Mouse (Mus musculus): Measurements from ENCODE around the gene Slc25a21. TPM values are rescaled to one million over a fixed set of nuclear protein-coding genes. Genes with fewer than 3 reads are reported as not detected.

The Slc25a21 gene
- polyA plus RNA-seq, 1 experiment from 2014 or later, result 1.9 TPM

DNA sequence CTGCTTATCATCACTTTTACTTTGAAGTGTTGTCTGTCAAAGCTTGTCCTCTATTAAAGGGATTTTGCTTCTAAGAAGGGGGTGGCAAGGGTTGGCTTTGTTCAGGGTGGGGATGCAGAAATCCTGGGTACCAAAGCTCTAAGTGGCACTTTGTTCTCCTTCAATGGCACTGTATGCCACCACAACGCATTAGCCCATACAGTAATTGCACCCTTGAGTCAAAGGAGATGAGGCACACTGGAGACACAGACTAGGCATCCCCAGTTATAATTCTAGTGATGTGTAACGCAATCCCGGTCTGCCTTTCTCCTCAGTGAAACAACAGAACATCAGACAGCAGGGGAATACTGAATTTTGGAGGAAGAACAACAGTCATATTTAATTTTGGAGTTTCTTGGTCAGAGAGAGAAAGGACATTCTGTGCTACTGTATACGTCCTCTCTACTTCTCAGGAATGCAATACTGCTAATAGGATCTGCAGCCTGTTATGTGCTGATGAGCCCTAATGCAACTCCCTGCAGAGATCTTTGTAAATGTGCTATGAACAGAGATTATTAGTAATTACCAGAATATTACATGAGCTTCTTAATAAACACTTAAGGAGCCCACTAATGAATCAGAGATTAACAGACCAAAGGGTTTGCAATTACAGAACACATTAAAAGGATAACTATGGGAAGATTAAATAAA is 333.3 kb downstream of the Slc25a21 start:
- no peaks in the 10 kb centered on the region for H3K27me3 ChIP-seq (ENCODE audit: control insufficient read depth, insufficient read depth, low read length)
- no peaks in the 10 kb centered on the region for H3K9me3 ChIP-seq (ENCODE audit: control insufficient read depth, low read length)
- H3K36me3 ChIP-seq (ENCODE audit: control insufficient read depth, insufficient read depth, low read length), result no peaks in the 10 kb centered on the region
- no peaks in the 10 kb centered on the region for H3K4me1 ChIP-seq (ENCODE audit: control insufficient read depth, insufficient read depth, low read length)
- ATAC-seq (ENCODE audit: insufficient read depth, low FRiP score, low TSS enrichment), result no peak
- no peak for DNase-seq (ENCODE audit: low spot score)
- no peak overlapping the region for H3K9ac ChIP-seq (ENCODE audit: low read length)
- 79% methylated on average over 4 of the region's 4 CpGs for WGBS
- H3K4me2 ChIP-seq (ENCODE audit: low read depth), result no peak overlapping the region
- no peak overlapping the region for H3K4me3 ChIP-seq (ENCODE audit: low read depth, low read length)
- no peak overlapping the region for H3K27ac ChIP-seq (ENCODE audit: low read depth, low read length)

DNA sequence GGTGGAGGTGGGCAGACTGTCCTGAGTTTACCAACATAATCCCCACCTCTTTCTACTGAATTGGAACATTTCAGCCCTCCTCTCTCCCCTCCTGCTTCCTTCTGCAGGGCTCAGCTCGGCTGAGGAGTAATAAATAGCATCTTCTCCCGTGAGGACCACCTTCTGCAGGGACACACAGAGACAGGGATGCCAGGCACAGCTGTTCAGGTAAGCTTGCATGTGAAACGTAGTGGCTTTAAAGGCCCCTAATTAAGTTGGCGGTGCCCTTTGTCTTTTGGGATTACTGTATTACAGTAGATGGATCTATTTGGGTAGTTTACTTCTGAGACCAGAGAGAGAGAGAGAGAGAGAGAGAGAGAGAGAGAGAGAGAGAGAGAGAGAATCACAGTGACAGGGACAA is 344.6 kb downstream of the Slc25a21 start:
- no peaks in the 10 kb centered on the region for H3K36me3 ChIP-seq (ENCODE audit: control insufficient read depth, insufficient read depth, low read length)
- H3K4me3 ChIP-seq (ENCODE audit: low read depth, low read length), result no peak overlapping the region
- no peak for ATAC-seq (ENCODE audit: insufficient read depth, low FRiP score, low TSS enrichment)
- H3K4me2 ChIP-seq (ENCODE audit: low read depth), result no peak overlapping the region
- 32% methylated on average over 4 of the region's 4 CpGs for WGBS
- no peak overlapping the region for H3K9ac ChIP-seq (ENCODE audit: low read length)
- no peak overlapping the region for H3K27ac ChIP-seq (ENCODE audit: low read depth, low read length)
- no peaks in the 10 kb centered on the region for H3K27me3 ChIP-seq (ENCODE audit: control insufficient read depth, insufficient read depth, low read length)
- DNase-seq (ENCODE audit: low spot score), result no peak
- no peaks in the 10 kb centered on the region for H3K4me1 ChIP-seq (ENCODE audit: control insufficient read depth, insufficient read depth, low read length)
- no peaks in the 10 kb centered on the region for H3K9me3 ChIP-seq (ENCODE audit: control insufficient read depth, low read length)

DNA sequence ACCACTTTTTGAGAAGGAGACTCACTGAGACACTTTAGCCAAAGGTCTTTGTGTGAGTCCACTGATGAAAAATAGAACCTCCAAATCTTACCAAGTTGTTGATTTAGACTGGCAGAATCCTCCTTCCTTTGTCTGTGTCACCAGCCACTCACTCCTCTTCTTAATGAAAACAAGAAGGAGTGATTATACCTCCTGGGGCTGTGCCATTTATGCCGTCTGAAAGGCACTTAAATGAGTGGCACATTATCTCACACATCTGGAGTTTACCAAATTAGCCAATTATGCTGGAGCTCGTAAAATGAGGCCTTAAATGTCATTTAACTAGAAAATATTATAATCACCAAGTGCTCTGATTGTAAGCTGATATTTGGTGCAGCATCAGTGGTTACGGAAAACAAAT is 345.8 kb downstream of the Slc25a21 start:
- no peak overlapping the region for H3K9ac ChIP-seq (ENCODE audit: low read length)
- no peak overlapping the region for H3K27ac ChIP-seq (ENCODE audit: low read depth, low read length)
- no peak overlapping the region for H3K4me3 ChIP-seq (ENCODE audit: low read depth, low read length)
- H3K9me3 ChIP-seq (ENCODE audit: control insufficient read depth, low read length), result no peaks in the 10 kb centered on the region
- WGBS, result 54% methylated on average over 3 of the region's 3 CpGs
- H3K27me3 ChIP-seq (ENCODE audit: control insufficient read depth, insufficient read depth, low read length), result no peaks in the 10 kb centered on the region
- no peaks in the 10 kb centered on the region for H3K36me3 ChIP-seq (ENCODE audit: control insufficient read depth, insufficient read depth, low read length)
- ATAC-seq (ENCODE audit: insufficient read depth, low FRiP score, low TSS enrichment) (no peak), DNase-seq (ENCODE audit: low spot score) (no peak)
- no peaks in the 10 kb centered on the region for H3K4me1 ChIP-seq (ENCODE audit: control insufficient read depth, insufficient read depth, low read length)
- H3K4me2 ChIP-seq (ENCODE audit: low read depth), result no peak overlapping the region

DNA sequence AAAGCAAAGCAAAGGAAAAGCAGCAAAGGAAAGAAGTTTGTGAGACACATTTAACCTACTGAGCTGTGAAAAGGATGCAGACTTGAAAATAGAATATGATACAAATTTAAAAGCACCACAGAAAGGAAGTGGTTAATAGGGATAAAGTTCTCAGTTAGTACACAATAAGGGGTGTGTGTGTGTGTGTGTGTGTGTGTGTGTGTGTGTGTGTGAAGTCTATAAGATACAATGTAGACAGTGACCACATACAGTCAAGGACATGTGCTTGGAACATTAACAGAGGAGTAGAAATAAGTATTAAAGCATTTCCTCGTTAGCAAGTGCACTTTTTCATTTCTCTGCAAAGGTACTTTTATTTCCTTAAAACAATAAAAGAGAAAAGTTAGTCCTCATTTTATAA is 367.3 kb downstream of the Slc25a21 start:
- Histone ChIP-seq H3K36me3 (ENCODE audit: control insufficient read depth, insufficient read depth, low read length) (no peaks in the 10 kb centered on the region), H3K27me3 (ENCODE audit: control insufficient read depth, insufficient read depth, low read length) (peaks cover 24% of the 10 kb centered on the region), H3K4me2 (ENCODE audit: low read depth) (no peak overlapping the region), H3K9ac (ENCODE audit: low read length) (no peak overlapping the region), H3K4me3 (ENCODE audit: low read depth, low read length) (no peak overlapping the region), H3K9me3 (ENCODE audit: control insufficient read depth, low read length) (no peaks in the 10 kb centered on the region), H3K27ac (ENCODE audit: low read depth, low read length) (no peak overlapping the region), H3K4me1 (ENCODE audit: control insufficient read depth, insufficient read depth, low read length) (peaks cover 7% of the 10 kb centered on the region; the same call in 1 of the 2 replicates)
- 88% methylated on average over 1 of the region's 1 CpGs for WGBS
- ATAC-seq (ENCODE audit: insufficient read depth, low FRiP score, low TSS enrichment), result no peak
- no peak for DNase-seq (ENCODE audit: low spot score)

DNA sequence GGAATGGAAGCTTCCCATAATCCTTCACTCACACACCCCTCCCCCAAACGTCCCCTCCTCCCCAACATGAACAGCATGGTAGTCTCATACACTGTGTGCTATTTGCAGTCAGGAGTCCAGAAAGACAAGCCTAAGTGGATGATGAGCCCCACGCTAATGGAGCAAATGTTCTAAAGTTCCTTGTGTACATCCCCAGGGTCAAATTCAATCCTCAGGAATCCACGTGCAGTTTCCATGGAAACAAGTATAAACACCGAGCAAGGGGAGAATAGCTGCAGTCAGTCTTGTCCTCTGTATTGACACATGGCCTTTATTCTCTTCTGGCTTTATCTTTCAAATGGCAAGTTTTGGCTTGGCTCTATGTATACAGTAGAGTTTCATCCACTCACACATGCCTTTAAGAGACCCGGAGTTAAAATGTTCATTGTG is 367.8 kb downstream of the Slc25a21 start:
- Histone ChIP-seq H3K4me1 (ENCODE audit: control insufficient read depth, insufficient read depth, low read length) (peaks cover 7% of the 10 kb centered on the region; the same call in 1 of the 2 replicates), H3K27ac (ENCODE audit: low read depth, low read length) (no peak overlapping the region), H3K27me3 (ENCODE audit: control insufficient read depth, insufficient read depth, low read length) (peaks cover 20% of the 10 kb centered on the region), H3K4me3 (ENCODE audit: low read depth, low read length) (no peak overlapping the region), H3K36me3 (ENCODE audit: control insufficient read depth, insufficient read depth, low read length) (no peaks in the 10 kb centered on the region), H3K9me3 (ENCODE audit: control insufficient read depth, low read length) (no peaks in the 10 kb centered on the region), H3K9ac (ENCODE audit: low read length) (no peak overlapping the region), H3K4me2 (ENCODE audit: low read depth) (0 out of 2 replicates have a peak overlapping the region, but pooled peaks have one; percentile 4)
- WGBS, result 22% methylated on average over 5 of the region's 5 CpGs
- DNase-seq (ENCODE audit: low spot score) (peak; percentile 64), ATAC-seq (ENCODE audit: insufficient read depth, low FRiP score, low TSS enrichment) (peak; percentile 82)

DNA sequence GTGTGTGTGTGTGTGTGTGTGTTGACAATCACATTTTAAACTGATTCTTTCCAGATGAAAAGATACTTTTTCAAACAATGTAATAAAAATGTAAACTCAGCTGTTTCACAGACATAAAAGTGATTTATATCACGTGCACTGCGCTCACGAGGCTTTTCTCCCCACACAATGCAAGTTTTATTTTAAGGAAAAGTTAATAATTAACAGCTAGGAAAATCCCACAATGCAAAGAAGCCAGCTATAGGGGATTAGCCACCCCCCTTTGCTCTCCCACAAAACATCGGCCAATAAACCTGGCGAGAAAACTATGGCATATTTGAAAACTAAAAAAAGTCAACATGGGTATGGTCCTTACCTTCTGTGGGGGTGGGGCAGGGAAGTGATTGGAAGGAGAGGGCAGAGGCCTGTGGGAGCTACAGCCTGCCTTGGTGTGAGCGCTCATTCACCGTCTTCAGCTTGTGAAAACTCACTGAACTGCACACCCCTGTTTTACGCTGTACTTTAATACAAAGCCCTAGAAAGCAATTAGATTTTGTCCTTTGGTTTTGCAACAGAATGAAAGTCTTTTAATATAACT is 369.4 kb downstream of the Slc25a21 start:
- no peaks in the 10 kb centered on the region for H3K9me3 ChIP-seq (ENCODE audit: control insufficient read depth, low read length)
- DNase-seq (ENCODE audit: low spot score) (no peak), ATAC-seq (ENCODE audit: insufficient read depth, low FRiP score, low TSS enrichment) (no peak)
- no peaks in the 10 kb centered on the region for H3K36me3 ChIP-seq (ENCODE audit: control insufficient read depth, insufficient read depth, low read length)
- WGBS, result 39% methylated on average over 8 of the region's 8 CpGs
- H3K4me1 ChIP-seq (ENCODE audit: control insufficient read depth, insufficient read depth, low read length), result peaks cover 7% of the 10 kb centered on the region; the same call in 1 of the 2 replicates
- no peak overlapping the region for H3K27ac ChIP-seq (ENCODE audit: low read depth, low read length)
- H3K4me2 ChIP-seq (ENCODE audit: low read depth), result no peak overlapping the region
- H3K9ac ChIP-seq (ENCODE audit: low read length), result no peak overlapping the region
- H3K27me3 ChIP-seq (ENCODE audit: control insufficient read depth, insufficient read depth, low read length), result peaks cover 14% of the 10 kb centered on the region
- no peak overlapping the region for H3K4me3 ChIP-seq (ENCODE audit: low read depth, low read length)

DNA sequence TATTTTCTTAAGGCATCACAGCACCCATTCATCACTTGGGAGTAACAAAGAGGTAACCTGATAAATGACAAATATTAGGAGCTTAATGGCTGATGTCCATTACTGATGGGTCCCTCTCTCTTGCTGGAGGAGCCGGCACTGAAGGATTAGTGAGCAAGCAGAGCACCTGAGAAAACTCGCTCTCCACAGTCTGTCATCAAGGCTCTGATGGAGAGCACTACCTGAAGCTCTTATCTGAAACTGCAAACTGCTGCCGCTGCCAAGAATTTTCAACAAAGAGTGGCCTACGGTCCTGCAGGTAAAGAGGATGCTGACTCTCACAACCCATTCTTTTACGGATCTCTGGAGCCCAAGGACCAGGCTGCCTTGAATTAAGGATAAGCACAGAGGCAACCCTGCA is 372.6 kb downstream of the Slc25a21 start:
- no peak overlapping the region for H3K4me2 ChIP-seq (ENCODE audit: low read depth)
- peaks cover 7% of the 10 kb centered on the region; the same call in 1 of the 2 replicates for H3K4me1 ChIP-seq (ENCODE audit: control insufficient read depth, insufficient read depth, low read length)
- WGBS, result 75% methylated on average over 5 of the region's 5 CpGs
- H3K9me3 ChIP-seq (ENCODE audit: control insufficient read depth, low read length), result no peaks in the 10 kb centered on the region
- H3K36me3 ChIP-seq (ENCODE audit: control insufficient read depth, insufficient read depth, low read length), result no peaks in the 10 kb centered on the region
- H3K4me3 ChIP-seq (ENCODE audit: low read depth, low read length), result no peak overlapping the region
- no peak overlapping the region for H3K27ac ChIP-seq (ENCODE audit: low read depth, low read length)
- H3K9ac ChIP-seq (ENCODE audit: low read length), result no peak overlapping the region
- DNase-seq (ENCODE audit: low spot score) (no peak), ATAC-seq (ENCODE audit: insufficient read depth, low FRiP score, low TSS enrichment) (no peak)
- no peaks in the 10 kb centered on the region for H3K27me3 ChIP-seq (ENCODE audit: control insufficient read depth, insufficient read depth, low read length)

DNA sequence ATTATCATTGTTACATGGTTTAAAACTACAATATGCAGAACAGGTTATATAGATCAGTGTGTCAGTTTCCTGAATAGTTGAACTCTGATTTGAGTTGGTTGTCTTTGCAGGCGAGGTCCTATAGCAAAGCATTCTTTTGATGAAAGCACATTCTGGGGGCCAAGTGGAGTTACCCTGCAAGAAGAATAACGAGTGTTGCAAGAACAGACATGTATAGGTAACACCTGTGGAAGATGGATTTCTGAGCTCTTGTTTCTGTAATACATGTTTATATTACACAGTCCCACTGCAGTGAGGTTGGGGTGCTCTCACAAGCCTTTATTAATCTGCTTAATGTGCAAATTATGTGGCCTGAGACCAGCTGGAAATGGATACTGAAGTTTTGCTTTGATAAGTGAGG is 375.1 kb downstream of the Slc25a21 start:
- H3K4me1 ChIP-seq (ENCODE audit: control insufficient read depth, insufficient read depth, low read length), result no peaks in the 10 kb centered on the region
- H3K36me3 ChIP-seq (ENCODE audit: control insufficient read depth, insufficient read depth, low read length), result no peaks in the 10 kb centered on the region
- DNase-seq (ENCODE audit: low spot score) (no peak), ATAC-seq (ENCODE audit: insufficient read depth, low FRiP score, low TSS enrichment) (no peak)
- 76% methylated on average over 2 of the region's 2 CpGs for WGBS
- H3K9me3 ChIP-seq (ENCODE audit: control insufficient read depth, low read length), result no peaks in the 10 kb centered on the region
- no peak overlapping the region for H3K9ac ChIP-seq (ENCODE audit: low read length)
- no peak overlapping the region for H3K27ac ChIP-seq (ENCODE audit: low read depth, low read length)
- H3K27me3 ChIP-seq (ENCODE audit: control insufficient read depth, insufficient read depth, low read length), result no peaks in the 10 kb centered on the region
- no peak overlapping the region for H3K4me2 ChIP-seq (ENCODE audit: low read depth)
- no peak overlapping the region for H3K4me3 ChIP-seq (ENCODE audit: low read depth, low read length)

DNA sequence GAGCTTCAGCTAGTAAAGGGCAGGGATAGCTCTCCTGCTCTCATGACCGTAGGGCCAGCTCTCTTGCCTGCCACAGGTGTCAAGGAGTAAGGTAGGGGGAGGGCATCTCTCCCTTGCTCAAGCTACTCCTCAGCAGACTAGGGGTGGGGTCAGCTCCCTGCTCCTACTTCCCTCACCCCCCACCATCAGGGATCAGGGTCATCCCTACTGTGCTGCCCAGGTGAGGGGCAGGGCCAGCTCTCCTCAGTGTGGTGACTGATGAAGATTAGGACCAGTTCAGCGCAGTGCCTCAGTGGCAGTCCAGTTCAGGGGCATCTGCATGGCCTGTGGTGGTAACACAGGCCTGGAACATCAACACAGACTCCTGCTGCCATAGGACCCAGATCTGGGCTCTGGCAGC is 376.7 kb downstream of the Slc25a21 start:
- WGBS, result 81% methylated on average over 2 of the region's 2 CpGs
- H3K4me1 ChIP-seq (ENCODE audit: control insufficient read depth, insufficient read depth, low read length), result no peaks in the 10 kb centered on the region

More for the DNA sequence above, 376.7 kb downstream of the Slc25a21 start:
- H3K9me3 ChIP-seq (ENCODE audit: control insufficient read depth, low read length), result no peaks in the 10 kb centered on the region
- no peaks in the 10 kb centered on the region for H3K27me3 ChIP-seq (ENCODE audit: control insufficient read depth, insufficient read depth, low read length)
- H3K36me3 ChIP-seq (ENCODE audit: control insufficient read depth, insufficient read depth, low read length), result no peaks in the 10 kb centered on the region
- ATAC-seq (ENCODE audit: insufficient read depth, low FRiP score, low TSS enrichment) (no peak), DNase-seq (ENCODE audit: low spot score) (no peak)
- no peak overlapping the region for H3K9ac ChIP-seq (ENCODE audit: low read length)
- no peak overlapping the region for H3K27ac ChIP-seq (ENCODE audit: low read depth, low read length)
- H3K4me2 ChIP-seq (ENCODE audit: low read depth), result no peak overlapping the region
- H3K4me3 ChIP-seq (ENCODE audit: low read depth, low read length), result no peak overlapping the region

All from neural tube, embryonic 11.5 days (tissue).